Mouse (Mus musculus): ENCODE measurements around the gene Apobec2.

The Apobec2 gene

DNA sequence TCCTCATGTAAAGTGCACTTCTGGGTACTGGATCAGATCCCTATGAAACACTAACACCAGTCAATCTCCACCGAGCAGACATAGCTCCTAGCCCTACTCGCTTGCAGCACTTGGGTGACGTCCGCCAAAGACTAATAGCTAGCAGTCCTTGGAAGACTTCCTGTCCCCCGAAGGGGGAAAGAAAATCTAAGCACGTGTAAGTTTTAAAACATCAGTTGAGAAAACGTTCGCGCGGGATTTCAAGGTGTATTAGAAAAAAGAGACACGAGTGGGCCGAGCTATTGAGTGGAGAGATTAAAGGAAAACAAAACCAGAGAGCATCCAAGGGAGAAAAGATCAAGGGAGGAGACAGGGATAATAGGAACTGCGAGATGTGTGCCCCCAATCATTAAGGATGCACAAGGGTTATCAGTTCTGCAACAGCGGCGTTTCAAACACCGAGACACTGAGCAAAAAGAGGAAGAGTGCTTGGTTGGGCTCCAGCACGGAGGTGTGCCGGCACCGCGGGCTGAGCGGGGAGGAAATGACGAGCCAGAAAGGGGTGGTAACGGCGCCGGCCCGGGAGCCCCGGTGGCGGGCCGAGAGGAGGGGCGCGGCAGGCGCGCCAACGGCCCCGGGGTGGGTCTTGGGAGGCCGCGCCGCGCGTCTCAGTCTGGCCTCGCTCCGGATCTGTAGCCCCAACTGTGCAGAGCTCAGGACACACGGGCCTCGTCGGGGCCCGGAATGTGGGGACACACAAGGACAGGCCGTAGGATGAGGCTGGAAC lies 24.0 kb downstream of the Apobec2 start:
- peak; percentile 71 for DNase-seq

DNA sequence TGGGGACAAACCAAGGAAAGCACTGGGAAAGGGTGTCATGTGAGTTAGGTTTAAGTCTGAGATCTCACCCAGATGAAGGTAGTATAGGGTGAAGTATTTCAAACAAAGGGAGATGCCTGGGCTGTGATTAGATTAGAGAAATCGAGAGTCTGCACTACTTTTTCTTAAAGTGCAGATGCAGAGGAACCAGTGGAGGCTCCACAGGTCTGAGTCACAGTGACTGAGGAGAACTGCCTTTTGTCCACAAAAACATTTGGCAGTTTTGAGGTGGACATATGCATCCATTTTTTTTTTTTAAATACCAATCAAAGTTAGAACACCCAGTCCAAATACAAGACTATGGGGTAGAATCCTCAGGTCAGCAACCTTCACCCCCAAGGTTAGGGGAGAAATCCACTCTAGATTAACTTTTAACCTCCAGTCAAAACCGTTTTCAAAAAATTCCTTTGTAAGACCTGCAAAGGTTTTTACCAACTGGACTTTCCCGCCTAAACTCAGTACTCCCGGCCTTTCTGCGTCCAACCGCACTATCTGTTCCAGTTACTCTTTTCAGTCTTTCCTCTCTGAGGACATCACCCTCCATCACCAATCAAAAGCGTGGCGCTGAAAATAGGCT lies 24.7 kb downstream of the Apobec2 start:
- no peak for DNase-seq

DNA sequence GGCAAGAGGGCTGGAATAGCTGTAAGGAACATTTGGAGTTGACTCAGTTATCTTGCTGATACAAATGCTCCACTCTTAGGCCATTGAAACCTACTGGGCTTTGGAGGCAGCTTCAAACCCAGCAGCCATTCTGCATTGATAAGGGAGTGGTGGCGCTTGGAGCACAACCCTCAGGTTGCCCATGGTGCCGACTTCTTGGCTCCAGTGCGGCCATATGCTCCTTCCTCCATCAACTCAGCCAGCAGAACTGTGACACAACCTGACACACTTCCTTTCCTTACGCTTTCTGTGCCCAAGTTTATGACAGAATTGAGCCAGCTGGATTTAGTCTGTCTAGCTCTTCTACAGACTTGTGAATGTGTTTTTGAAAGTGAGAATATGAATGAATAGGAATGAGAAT lies 25.6 kb downstream of the Apobec2 start:
- DNase-seq, result no peak

DNA sequence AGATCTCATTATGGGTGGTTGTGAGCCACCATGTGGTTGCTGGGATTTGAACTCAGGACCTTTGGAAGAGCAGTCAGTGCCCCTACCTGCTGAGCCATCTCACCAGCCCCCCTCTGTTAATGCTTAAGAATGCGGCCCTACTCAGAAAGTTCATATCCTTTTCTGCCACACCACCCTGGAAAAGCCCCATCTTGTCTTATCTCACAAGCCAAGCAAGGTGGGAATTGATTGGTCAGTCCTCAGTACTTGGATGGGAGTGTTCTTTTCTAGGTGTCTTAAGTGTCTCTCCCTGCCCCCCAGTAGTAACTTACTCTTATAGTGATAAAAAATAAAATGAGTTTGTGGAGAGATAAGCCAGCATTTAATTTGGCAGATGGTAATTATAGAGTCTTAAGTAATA lies 28.0 kb downstream of the Apobec2 start:
- no peak for DNase-seq

DNA sequence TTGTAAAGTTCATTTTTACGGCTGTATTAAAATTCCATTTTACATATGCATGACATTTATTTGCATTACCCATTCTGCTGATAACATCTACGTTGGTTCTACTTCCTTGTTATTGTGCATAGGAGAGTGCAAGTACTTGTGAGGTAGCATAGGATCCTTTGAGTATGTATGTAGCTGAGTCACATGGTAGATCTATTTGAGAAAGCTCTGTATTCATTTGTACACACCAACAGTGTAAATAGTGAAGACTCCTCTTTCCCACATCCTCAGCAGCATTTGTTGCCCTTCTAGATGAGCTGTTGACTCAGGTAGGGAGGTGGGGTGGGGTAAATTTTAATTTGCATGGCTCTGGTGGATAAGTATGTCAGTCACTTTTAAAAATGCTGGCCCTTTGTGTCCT lies 28.9 kb downstream of the Apobec2 start:
- DNase-seq, result no peak

DNA sequence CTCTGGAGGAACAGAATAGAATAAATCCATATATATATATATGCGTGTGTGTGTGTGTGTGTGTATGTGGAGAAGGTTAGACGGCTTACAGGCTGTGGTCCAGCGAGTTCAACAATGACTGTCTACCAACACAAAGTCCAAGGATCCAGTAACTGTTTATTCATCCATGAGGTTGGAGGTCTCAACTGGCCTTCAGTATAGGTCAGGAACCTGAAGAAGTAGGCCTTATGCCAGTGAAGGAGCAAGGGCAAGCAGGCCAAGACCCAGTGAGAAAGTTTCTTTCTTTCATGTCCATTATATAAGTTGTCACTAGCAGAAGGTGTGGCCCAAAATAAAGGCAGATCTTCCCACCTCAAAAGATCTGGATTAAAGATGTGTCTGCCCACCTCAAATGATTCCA lies 30.0 kb downstream of the Apobec2 start:
- no peak for DNase-seq

DNA sequence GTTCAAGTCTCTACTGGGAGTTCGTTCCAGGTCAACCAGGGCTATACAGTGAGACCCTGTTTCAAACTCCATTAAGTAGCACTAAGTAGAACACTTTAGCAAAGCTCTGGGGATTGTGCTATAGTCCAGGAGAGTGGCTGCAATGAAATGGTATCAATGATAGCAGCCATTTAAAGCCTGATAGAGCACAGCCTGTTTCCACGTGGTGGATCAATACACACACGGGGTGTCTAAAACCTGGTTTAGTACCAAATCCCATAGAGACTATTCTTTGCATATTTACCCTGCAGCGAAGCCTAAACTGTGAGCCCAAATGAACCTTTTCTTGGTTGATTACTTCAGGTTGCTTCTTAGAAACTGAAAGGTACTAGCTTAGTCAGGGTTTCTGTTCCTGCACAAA lies 31.0 kb downstream of the Apobec2 start:
- DNase-seq, result no peak

DNA sequence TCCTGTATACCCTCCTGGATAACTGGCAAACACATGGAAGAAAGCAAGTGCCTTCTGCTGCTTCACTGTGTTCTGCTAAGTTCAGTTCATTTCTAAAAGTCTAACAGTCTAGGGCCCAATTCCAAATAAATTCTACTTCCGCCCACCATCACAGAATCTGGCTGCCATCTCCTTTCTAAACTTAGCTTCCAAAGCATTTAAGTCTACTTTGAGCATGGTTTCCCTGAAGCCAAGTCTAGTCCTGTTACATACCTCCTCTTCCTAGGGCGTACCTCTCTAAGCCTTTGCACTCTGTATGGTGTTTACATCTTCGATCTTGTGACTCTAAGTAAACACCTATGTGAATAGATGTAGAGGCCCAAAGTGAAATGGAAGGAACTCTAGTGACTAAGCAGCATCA lies 40.1 kb downstream of the Apobec2 start:
- DNase-seq, result peak; percentile 47

DNA sequence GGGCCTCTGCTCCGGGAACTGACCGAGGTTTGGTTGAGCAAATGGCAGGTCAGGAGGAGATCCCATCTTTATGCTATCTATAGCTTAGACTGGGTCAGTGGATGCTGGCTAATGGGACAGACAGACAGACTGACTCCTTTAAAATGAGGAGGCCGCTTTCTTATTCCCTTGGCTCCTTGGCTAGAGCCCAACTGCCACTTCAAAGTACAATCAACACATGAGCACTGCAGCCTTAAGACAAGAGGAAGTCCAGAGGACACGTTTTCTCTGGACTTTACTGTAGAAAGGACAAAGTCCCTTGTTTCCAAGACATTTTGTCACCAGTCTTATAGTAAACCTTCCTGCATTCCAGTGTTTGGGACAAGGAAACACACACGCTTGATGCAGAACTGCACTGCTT lies 41.3 kb downstream of the Apobec2 start:
- DNase-seq, result no peak

DNA sequence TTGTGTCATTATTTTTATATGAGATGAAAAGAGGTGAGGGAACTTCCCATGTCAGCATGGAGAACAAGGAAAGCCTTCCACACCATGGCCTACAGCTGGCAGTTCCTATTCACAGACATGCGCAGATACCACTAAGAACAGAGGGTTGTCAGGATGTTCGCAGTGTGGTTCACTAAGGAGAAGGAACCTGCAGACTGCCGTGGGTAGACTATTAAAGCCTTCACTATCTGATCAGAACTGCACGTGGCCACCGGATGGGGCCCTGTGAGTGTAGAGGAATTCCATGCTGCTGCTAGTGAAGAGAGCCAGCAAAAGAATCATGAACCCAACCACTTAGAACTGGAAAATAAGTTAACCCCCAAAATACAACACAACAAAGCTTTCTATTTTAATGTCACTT lies 43.3 kb downstream of the Apobec2 start:
- no peak for DNase-seq

DNA sequence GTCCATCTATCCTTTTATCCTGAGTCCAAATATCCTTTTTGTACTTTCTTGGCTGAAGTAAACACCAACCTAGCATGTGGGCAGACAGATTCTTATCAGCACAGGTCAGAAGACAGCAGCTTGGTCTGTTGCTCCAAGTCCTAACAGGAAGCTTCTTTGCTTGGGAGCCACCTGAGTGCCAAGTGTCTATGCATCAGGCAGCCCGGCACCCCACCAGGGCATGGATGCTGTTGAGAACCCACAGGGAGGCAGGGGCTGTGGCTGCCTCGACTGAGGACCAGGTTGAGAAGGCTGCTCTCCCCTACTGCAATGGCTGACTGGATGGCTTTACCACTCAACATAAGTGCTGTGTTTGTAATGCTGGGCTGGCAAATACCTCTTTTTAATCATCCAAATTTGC lies 44.1 kb downstream of the Apobec2 start:
- DNase-seq, result no peak

DNA sequence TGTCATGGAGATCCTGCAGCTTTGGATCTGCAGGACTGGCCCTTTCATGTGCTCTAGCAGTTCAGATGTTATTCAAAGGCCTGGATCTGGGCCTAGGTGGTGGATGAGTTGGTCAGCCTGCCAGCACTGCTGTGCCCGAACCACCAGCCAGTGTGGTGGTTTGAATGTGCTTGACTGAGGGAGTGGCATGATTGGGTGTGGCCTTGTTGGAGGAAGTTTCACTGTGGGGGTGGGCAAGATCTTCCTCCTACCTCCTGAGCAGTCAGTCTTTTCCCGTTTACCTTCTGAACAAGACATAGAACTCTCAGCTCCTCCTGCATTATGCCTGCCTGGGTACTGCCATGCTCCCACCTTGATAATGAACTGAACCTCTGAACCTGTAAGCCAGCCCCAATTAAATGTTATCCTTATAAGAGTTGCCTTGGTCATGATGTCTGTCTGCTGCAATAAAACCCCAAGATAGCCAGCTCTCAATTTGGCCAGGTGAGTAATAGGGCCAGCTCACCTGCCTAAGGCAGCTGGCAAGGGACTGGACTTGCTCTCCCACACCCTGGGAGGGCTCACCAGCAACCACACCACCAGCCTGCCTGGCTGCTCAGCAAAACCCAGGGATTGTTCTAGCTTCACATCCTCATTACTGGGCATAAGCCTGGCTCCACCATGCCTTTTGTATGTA lies 46.8 kb downstream of the Apobec2 start:
- no peak for DNase-seq

DNA sequence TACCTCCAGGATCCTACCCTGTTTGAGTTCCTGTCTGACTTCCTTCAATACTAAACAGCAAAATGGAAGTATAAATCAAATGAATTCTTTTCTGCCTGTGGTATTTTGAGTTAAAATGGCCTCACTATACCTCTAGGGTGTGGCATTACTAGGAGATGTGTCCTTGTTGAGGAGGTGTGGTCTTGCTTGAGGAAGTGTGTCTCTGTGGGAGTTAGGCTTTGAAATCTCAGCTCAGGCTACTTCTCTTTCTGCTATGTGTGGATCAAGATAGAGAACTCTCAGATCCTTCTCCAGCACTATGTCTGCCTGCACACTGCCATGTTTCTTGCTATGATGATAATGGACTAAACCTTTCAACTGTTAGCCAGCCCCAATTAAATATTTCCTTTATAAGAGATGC lies 53.7 kb downstream of the Apobec2 start:
- no peak for DNase-seq

DNA sequence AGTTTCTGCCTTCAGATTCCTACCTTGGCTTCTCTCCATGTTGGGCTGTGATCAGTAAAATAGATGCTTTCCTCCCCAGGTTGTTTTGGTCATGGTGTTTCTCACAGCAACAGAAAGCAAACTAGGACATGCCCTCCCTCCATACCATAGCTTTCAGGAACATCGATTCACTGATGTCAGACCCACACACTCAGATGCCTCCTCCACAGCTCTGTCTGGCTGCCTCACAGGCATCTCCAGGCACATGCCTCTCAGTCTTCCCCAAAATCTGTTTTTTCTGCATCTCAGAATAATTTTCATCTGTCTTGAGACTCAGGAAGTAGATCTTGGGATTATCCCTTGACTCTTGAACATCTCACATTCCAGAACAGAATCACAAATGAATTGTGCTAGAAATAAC lies 56.6 kb downstream of the Apobec2 start:
- DNase-seq, result no peak

DNA sequence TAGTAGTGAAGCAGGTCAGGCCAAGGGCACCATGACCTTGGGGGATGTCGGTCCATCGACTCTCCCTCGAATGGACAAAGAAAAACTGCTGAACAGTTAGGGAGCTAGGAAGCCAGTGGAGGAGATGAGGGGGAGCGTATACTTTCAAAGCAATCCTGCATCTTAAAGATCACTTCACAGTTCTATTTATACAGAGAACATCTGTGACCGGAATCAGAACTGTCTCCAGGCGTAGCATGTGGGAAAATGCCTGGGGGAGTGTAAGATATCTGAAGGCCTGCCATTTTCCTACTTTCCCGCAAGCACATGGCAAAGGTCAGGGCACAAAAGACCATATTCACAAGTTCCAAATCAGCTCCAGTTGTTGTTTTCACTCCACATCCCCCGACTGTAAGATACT lies 59.7 kb downstream of the Apobec2 start:
- peak; percentile 42 for DNase-seq

DNA sequence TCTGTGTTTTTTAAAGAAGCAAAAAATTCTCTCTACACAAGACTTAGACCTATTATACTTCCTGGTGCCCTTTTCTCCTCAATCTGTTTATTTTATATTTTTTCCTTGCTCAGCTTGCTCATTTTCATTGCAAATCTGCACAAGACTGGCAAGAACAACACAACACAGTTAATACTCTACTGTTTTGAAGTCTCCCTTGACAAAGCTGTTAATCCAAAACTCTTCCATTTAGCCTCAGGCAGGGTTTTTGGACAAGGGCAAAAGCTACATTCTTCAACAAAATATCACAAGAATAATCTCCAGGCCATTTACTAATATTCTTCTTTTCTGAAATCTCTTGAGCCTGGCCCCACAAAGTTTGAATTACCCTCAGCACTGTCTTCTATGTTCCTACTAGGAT lies 61.1 kb downstream of the Apobec2 start:
- DNase-seq, result no peak

Data from right cerebral cortex, postnatal 25 days (tissue).